Mouse (Mus musculus): ENCODE results near the gene Arhgap22. TPM values are rescaled to one million over a fixed set of nuclear protein-coding genes. Genes with fewer than 3 reads are reported as not detected.
A peak's percentile ranks its signal among the peaks of the same experiment; 100 is the strongest.

Gene Arhgap22
- polyA plus RNA-seq, 1 experiment from 2014 or later: 8.1 TPM

DNA sequence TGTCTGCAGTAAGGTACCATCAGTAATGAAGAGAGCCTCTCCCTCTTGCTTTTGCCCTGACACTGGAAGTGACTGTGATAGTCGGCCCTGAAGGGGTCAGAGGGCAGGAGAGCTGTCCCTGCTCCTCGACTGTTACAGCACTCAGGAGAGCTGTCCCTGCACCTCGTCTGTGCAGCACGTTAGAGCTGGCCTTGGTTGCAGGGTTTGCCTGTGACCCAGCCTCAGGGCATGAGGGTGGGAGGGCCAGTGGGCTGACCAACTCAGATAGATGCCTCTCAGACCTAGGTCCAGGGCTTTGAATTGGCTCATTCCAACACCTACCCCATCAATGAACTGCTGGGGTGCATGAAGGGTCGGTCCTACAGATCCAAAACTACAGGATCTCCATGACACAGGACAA lies 5.5 kb upstream of the Arhgap22 start:
- ATAC-seq (ENCODE audit: insufficient number of reproducible peaks, insufficient read depth, low FRiP score, low read depth): no peak
- 29% methylated on average over 5 of the region's 5 CpGs for WGBS
- H3K9me3 ChIP-seq (ENCODE audit: control insufficient read depth, low read depth, low read length): no peaks in the 10 kb centered on the region

DNA sequence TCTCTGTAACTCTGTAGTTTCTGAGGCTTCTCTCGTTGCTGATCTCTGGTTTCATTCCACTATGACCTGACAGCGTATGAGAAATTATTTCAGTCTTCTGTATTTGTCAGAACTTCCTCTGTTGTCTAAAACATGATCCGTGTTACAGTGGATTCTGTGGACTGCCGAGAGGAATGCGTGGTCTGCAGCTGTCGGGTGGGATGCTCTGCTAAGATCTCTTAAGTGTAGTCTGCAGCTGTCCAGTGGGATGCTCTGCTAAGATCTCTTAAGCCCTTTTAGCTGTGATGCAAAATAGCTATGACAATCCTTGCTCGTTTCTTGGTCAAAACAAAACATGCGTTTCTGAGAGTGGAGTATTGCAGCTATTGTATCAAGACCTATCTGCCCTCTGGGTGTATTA lies 3.0 kb upstream of the Arhgap22 start:
- no peak overlapping the region for H3K4me2 ChIP-seq (replicated peaks; ENCODE audit: low read depth, low read length)
- WGBS: 54% methylated on average over 8 of the region's 8 CpGs
- no peak for ATAC-seq (ENCODE audit: insufficient number of reproducible peaks, insufficient read depth, low FRiP score, low read depth)

More for the DNA sequence above, 5.5 kb upstream of the Arhgap22 start:
- Histone ChIP-seq H3K36me3 (ENCODE audit: control insufficient read depth, insufficient read depth, low read length) (no peaks in the 10 kb centered on the region), H3K4me3 (ENCODE audit: low read depth, low read length) (no peak overlapping the region), H3K9ac (replicated peaks; ENCODE audit: low read depth, low read length) (no peak overlapping the region), H3K4me2 (replicated peaks; ENCODE audit: low read depth, low read length) (no peak overlapping the region), H3K27ac (ENCODE audit: low read length) (no peak overlapping the region), H3K4me1 (ENCODE audit: control insufficient read depth, insufficient read depth, low read length) (no peaks in the 10 kb centered on the region), H3K27me3 (ENCODE audit: control insufficient read depth, insufficient read depth, low read length) (no peaks in the 10 kb centered on the region)

DNA sequence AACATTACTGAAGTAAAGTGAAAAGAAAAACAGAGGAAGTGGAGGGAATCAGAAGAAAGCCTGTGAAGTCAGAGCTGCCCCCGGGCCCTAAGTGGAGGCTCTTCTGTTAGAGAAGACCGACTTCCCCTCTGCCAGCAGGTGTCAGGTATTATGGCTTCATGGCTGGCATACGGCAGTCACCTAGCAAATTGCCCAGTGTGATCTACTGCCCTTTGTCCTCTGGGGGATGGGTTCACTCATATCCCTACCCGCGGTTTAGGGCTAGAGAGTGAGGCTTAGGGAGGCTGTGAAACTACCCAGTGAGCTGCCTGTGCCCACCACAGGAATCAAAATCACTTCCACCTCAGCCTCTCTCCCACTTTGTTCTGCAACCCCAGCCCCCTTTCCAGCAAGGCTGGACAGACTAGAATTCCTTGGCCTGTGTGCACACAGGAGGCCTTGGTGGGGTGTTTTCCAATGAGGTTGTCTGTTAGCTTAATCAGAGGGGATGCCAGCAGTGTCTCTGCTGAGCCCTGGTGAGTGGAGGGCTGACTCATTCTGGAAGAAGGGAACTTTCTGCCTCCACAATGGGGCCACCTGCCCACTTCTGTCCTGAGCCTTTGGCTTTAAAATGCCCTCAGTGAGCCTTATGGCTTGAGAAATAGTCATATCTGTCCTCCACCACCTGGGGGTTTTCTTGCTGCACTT lies 1.4 kb upstream of the Arhgap22 start:
- Histone ChIP-seq H3K4me3 (ENCODE audit: low read depth, low read length) (no peak overlapping the region), H3K9ac (replicated peaks; ENCODE audit: low read depth, low read length) (no peak overlapping the region), H3K27ac (ENCODE audit: low read length) (no peak overlapping the region), H3K9me3 (ENCODE audit: control insufficient read depth, low read depth, low read length) (no peaks in the 10 kb centered on the region), H3K27me3 (ENCODE audit: control insufficient read depth, insufficient read depth, low read length) (no peaks in the 10 kb centered on the region), H3K36me3 (ENCODE audit: control insufficient read depth, insufficient read depth, low read length) (no peaks in the 10 kb centered on the region), H3K4me2 (replicated peaks; ENCODE audit: low read depth, low read length) (no peak overlapping the region), H3K4me1 (ENCODE audit: control insufficient read depth, insufficient read depth, low read length) (peaks cover 6% of the 10 kb centered on the region; the same call in 1 of the 2 replicates)
- ATAC-seq (ENCODE audit: insufficient number of reproducible peaks, insufficient read depth, low FRiP score, low read depth): no peak
- 64% methylated on average over 5 of the region's 5 CpGs for WGBS

More for the DNA sequence above, 3.0 kb upstream of the Arhgap22 start:
- H3K4me3 ChIP-seq (ENCODE audit: low read depth, low read length): no peak overlapping the region
- H3K27me3 ChIP-seq (ENCODE audit: control insufficient read depth, insufficient read depth, low read length): no peaks in the 10 kb centered on the region
- H3K9me3 ChIP-seq (ENCODE audit: control insufficient read depth, low read depth, low read length): no peaks in the 10 kb centered on the region
- peaks cover 6% of the 10 kb centered on the region; the same call in 1 of the 2 replicates for H3K4me1 ChIP-seq (ENCODE audit: control insufficient read depth, insufficient read depth, low read length)
- H3K27ac ChIP-seq (ENCODE audit: low read length): no peak overlapping the region
- no peak overlapping the region for H3K9ac ChIP-seq (replicated peaks; ENCODE audit: low read depth, low read length)
- no peaks in the 10 kb centered on the region for H3K36me3 ChIP-seq (ENCODE audit: control insufficient read depth, insufficient read depth, low read length)

DNA sequence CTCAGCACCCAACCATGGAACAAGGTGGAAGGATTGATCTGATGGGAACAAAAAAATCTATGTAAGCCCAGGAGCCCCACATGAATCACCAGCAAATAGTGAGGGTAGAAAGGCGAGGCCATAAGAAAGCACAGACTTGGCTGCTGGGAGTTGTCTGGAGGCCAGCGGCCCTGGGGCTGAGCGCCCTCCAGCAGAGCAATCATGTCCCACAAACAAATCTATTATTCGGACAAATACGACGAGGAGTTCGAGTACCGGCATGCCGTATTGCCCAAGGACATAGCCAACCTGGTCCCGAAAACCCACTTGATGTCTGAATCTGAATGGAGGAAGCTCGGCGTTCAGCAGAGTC lies 892 bp upstream of the Arhgap22 start:
- Histone ChIP-seq H3K27me3 (ENCODE audit: control insufficient read depth, insufficient read depth, low read length) (no peaks in the 10 kb centered on the region), H3K27ac (ENCODE audit: low read length) (no peak overlapping the region), H3K9me3 (ENCODE audit: control insufficient read depth, low read depth, low read length) (no peaks in the 10 kb centered on the region), H3K4me3 (ENCODE audit: low read depth, low read length) (no peak overlapping the region), H3K4me2 (replicated peaks; ENCODE audit: low read depth, low read length) (no peak overlapping the region), H3K9ac (replicated peaks; ENCODE audit: low read depth, low read length) (no peak overlapping the region), H3K4me1 (ENCODE audit: control insufficient read depth, insufficient read depth, low read length) (peaks cover 6% of the 10 kb centered on the region; the same call in 1 of the 2 replicates), H3K36me3 (ENCODE audit: control insufficient read depth, insufficient read depth, low read length) (no peaks in the 10 kb centered on the region)
- no peak for ATAC-seq (ENCODE audit: insufficient number of reproducible peaks, insufficient read depth, low FRiP score, low read depth)
- 84% methylated on average over 12 of the region's 12 CpGs for WGBS

DNA sequence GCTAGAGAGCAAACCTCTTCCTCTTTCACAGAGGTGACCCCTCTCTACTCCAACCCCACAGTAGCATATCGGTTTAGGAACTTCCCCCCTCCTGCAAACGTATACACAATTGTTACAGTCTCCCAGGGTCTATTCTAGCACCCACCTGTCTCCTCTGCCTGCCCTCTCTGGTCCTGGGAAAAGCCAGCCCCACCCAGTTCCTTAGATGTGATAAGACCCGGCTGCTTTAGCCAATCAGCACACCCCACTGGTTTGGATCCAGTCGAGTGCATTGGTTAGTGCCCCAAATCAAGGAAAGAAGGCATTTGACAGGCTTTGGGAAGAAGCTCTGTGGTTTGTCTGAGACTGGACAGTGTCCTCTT lies 922 bp downstream of the Arhgap22 start:
- 31% methylated on average over 4 of the region's 4 CpGs for WGBS
- Histone ChIP-seq H3K27me3 (ENCODE audit: control insufficient read depth, insufficient read depth, low read length) (no peaks in the 10 kb centered on the region), H3K4me2 (replicated peaks; ENCODE audit: low read depth, low read length) (no peak overlapping the region), H3K4me1 (ENCODE audit: control insufficient read depth, insufficient read depth, low read length) (peaks cover 6% of the 10 kb centered on the region; the same call in 1 of the 2 replicates), H3K4me3 (ENCODE audit: low read depth, low read length) (no peak overlapping the region), H3K9ac (replicated peaks; ENCODE audit: low read depth, low read length) (no peak overlapping the region), H3K27ac (ENCODE audit: low read length) (no peak overlapping the region), H3K36me3 (ENCODE audit: control insufficient read depth, insufficient read depth, low read length) (no peaks in the 10 kb centered on the region), H3K9me3 (ENCODE audit: control insufficient read depth, low read depth, low read length) (no peaks in the 10 kb centered on the region)
- peak; percentile 63 for ATAC-seq (ENCODE audit: insufficient number of reproducible peaks, insufficient read depth, low FRiP score, low read depth)

DNA sequence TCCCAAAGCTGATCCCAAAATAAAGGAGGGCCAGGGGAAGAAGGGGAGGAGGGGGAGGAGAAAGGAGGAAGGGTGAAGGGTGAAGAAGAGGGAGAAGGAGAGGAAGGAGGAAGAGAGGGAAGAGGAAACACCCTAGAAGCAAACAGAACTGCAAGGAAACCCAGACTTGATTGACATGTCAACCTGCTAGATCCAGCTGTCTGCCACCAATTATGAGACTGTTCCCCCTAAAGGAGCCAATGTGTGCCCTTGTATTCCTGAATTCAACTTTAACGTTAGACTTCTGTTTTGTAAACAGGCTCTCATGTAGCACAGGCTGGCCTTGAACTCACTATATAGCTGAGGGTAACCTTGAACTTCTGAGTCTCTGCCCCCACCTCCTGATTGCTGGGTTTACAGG lies 1.3 kb downstream of the Arhgap22 start:
- Histone ChIP-seq H3K36me3 (ENCODE audit: control insufficient read depth, insufficient read depth, low read length) (no peaks in the 10 kb centered on the region), H3K9ac (replicated peaks; ENCODE audit: low read depth, low read length) (no peak overlapping the region), H3K27ac (ENCODE audit: low read length) (no peak overlapping the region), H3K4me2 (replicated peaks; ENCODE audit: low read depth, low read length) (no peak overlapping the region), H3K27me3 (ENCODE audit: control insufficient read depth, insufficient read depth, low read length) (no peaks in the 10 kb centered on the region), H3K4me1 (ENCODE audit: control insufficient read depth, insufficient read depth, low read length) (peaks cover 6% of the 10 kb centered on the region; the same call in 1 of the 2 replicates), H3K4me3 (ENCODE audit: low read depth, low read length) (no peak overlapping the region), H3K9me3 (ENCODE audit: control insufficient read depth, low read depth, low read length) (no peaks in the 10 kb centered on the region)
- ATAC-seq (ENCODE audit: insufficient number of reproducible peaks, insufficient read depth, low FRiP score, low read depth): no peak
- 50% methylated on average over 1 of the region's 1 CpGs for WGBS

DNA sequence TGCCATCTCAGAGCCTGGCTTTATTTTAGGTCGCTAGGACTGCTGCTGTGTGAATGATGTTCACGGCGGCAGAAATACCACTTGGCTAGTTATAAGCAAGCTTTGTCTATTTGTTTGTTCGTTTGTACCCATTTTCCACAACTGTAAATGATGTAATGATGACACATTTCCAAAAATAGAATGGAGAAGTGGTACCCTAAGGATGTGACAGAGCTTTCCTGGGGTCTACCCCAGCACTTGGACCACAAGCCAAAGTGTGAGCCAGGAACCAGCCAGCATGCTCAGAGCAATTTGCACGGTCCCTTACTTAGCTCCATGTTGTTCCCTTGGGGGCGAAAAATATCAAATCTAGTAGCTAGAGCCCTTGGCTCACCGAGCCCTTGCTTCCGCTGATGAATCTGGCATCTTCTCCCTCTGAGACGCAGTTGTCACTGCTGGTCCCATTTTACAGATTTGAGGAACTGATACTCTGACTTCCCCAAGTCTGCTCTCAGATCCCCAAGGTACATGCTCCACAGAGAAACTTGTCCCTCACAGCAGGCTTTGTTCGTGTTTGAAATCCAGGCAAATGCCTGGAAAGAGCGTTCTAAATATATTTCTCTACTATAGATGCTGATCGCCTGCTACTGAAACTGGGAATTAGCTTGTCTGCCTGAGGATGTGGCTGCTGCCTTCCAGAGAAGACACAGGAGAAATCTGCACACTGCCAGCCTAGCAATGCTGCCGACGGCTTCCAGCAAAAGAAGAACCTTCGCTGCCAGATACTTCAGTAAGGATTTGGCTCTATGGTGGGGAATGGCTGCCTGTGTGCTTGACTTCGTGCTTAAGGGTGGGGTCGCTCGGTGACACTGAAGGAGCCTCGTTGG lies 2.8 kb downstream of the Arhgap22 start:
- H3K9me3 ChIP-seq (ENCODE audit: control insufficient read depth, low read depth, low read length): no peaks in the 10 kb centered on the region
- H3K27me3 ChIP-seq (ENCODE audit: control insufficient read depth, insufficient read depth, low read length): no peaks in the 10 kb centered on the region
- no peak overlapping the region for H3K4me2 ChIP-seq (replicated peaks; ENCODE audit: low read depth, low read length)
- no peaks in the 10 kb centered on the region for H3K36me3 ChIP-seq (ENCODE audit: control insufficient read depth, insufficient read depth, low read length)
- no peak overlapping the region for H3K9ac ChIP-seq (replicated peaks; ENCODE audit: low read depth, low read length)
- H3K4me3 ChIP-seq (ENCODE audit: low read depth, low read length): no peak overlapping the region
- ATAC-seq (ENCODE audit: insufficient number of reproducible peaks, insufficient read depth, low FRiP score, low read depth): no peak
- H3K4me1 ChIP-seq (ENCODE audit: control insufficient read depth, insufficient read depth, low read length): peaks cover 6% of the 10 kb centered on the region; the same call in 1 of the 2 replicates
- WGBS: 85% methylated on average over 19 of the region's 19 CpGs
- H3K27ac ChIP-seq (ENCODE audit: low read length): no peak overlapping the region

DNA sequence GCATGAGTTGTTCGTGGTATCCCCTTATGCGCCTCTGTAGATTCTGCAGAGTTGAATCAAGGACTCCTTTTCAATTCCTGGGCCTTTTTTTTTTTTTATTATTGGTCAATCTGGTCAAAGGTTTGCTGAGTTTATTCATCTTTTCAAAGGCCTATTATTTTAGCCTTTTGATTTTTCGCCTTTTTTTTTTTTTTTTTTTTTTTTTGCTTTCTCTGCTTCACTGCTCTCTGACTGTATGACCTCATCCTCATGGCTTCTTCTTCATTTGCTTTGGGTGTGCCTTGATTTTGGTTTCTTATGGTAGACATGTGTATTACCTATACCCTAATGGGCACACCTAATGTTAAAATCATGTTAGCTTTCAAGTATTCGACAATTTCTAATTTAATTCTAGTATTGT lies 11.4 kb downstream of the Arhgap22 start:
- Histone ChIP-seq H3K4me1 (ENCODE audit: control insufficient read depth, insufficient read depth, low read length) (no peaks in the 10 kb centered on the region), H3K27ac (ENCODE audit: low read length) (no peak overlapping the region), H3K9me3 (ENCODE audit: control insufficient read depth, low read depth, low read length) (no peaks in the 10 kb centered on the region), H3K9ac (replicated peaks; ENCODE audit: low read depth, low read length) (no peak overlapping the region), H3K27me3 (ENCODE audit: control insufficient read depth, insufficient read depth, low read length) (no peaks in the 10 kb centered on the region), H3K4me2 (replicated peaks; ENCODE audit: low read depth, low read length) (no peak overlapping the region), H3K36me3 (ENCODE audit: control insufficient read depth, insufficient read depth, low read length) (no peaks in the 10 kb centered on the region), H3K4me3 (ENCODE audit: low read depth, low read length) (no peak overlapping the region)
- ATAC-seq (ENCODE audit: insufficient number of reproducible peaks, insufficient read depth, low FRiP score, low read depth): no peak
- 84% methylated on average over 4 of the region's 4 CpGs for WGBS
